Mouse (Mus musculus): ENCODE measurements around the gene Wdr90.

GRCm38 (mm10) chr17:25809606-25810340, 51.5 kb downstream of the Wdr90 start:
- TF ChIP-seq POLR2A (IDR thresholded peaks at IDR 0.05; ENCODE audit: insufficient read depth, low read depth, low read length) (no peak), CTCF (IDR thresholded peaks at IDR 0.05; ENCODE audit: insufficient read depth, low read depth, low read length) (no peak)

All from olfactory bulb, adult 2 months (tissue).